Mouse (Mus musculus): ENCODE data around the gene Eif4e2.

DNA sequence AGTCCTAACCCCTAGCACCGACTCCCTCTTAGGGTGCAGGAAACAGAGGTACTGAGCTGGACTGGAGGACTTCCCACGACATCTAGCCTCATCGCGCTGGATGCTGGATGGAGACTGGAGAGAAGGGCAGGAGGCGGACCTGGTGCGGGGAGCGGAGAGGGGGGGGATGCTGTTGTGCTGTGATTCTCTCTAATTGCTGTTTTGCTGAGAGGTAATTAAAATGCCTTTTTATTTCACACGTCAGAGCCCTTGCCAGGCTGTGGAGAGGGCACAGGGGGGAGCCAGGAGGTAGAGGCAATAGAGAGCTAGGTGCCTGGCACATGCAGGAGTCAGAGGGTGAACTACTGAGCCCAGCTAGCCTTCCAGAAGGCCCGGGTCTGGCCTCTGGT is 48.9 kb upstream of the Eif4e2 start:
- no peak for TF ChIP-seq CTCF (IDR thresholded peaks at IDR 0.05; ENCODE audit: borderline replicate concordance, insufficient read depth, low read length)
- TF ChIP-seq POLR2A (IDR thresholded peaks at IDR 0.05; ENCODE audit: low read depth, low read length) = no peak

Measured in embryonic fibroblast, embryonic 13.5 days (primary cell).